Mouse (Mus musculus) embryonic facial prominence, embryonic 14.5 days (tissue): ENCODE measurements around the gene Krcc1. TPM values are rescaled to one million over a fixed set of nuclear protein-coding genes. Genes with fewer than 3 reads are reported as not detected.

Experiments
- ATAC-seq: fragments of 200-750 bp; cut with Nextera tagmentation; 2 replicates; pipeline ENCODE4 v1.8.0; 2017; ENCODE audit warnings: low read depth, moderate number of reproducible peaks, moderate TSS enrichment
- DNase-seq: peaks from one replicate; pipeline ENCODE4 v3.0.0-alpha.2; 2015; ENCODE audit warnings: low spot score
- H3K27ac ChIP-seq: fragments of 300-500 bp; sonication (generic); replicated peaks from 2 replicates; pipeline ENCODE4 v1.5.1; 2014; ENCODE audit warnings: low read depth, mild to moderate bottlenecking, low read length, moderate library complexity
- H3K27me3 ChIP-seq: fragments of 300-500 bp; sonication (generic); replicated peaks from 2 replicates; pipeline ENCODE4 v1.6.1; 2014; ENCODE audit warnings: low read length; ENCODE audit not compliant: control insufficient read depth, insufficient read depth
- H3K36me3 ChIP-seq: fragments of 300-500 bp; sonication (generic); 2 replicates; pipeline ENCODE4 v1.6.1; 2014; ENCODE audit warnings: low read length, mixed read lengths; ENCODE audit not compliant: control insufficient read depth, insufficient read depth
- H3K4me1 ChIP-seq: fragments of 300-500 bp; sonication (generic); 2 replicates; pipeline ENCODE4 v1.6.1; 2014; ENCODE audit warnings: antibody characterized with exemption, low read length; ENCODE audit not compliant: control insufficient read depth, insufficient read depth
- H3K4me2 ChIP-seq: fragments of 300-500 bp; sonication (generic); 2 replicates; pipeline ENCODE4 v1.6.1; 2014; ENCODE audit warnings: low read depth, mild to moderate bottlenecking, low read length, moderate library complexity, mixed read lengths
- H3K4me3 ChIP-seq: fragments of 300-500 bp; sonication (generic); 2 replicates; pipeline ENCODE4 v1.5.1; 2014; ENCODE audit warnings: low read depth, mild to moderate bottlenecking, low read length
- H3K9ac ChIP-seq: fragments of 300-500 bp; sonication (generic); 2 replicates; pipeline ENCODE4 v1.6.1; 2014; ENCODE audit warnings: low read depth, mild to moderate bottlenecking, low read length, moderate library complexity, mixed read lengths
- H3K9me3 ChIP-seq: fragments of 300-500 bp; sonication (generic); 2 replicates; pipeline ENCODE4 v1.6.1; 2016; ENCODE audit warnings: low read length; ENCODE audit not compliant: control insufficient read depth
- WGBS: fragments of 180-500 bp; shearing (Covaris S2); extraction: QIAGEN DNeasy Blood & Tissue Kit; methylation state at CpG from one replicate; pipeline ENCODE4 v1.1.7; 2014; 5-methylcytosine and 5-hydroxymethylcytosine counted together
- polyA plus RNA-seq: library from polyadenylated mRNA; unstranded; fragments of >200 nt; fragmentation: Nextera tagmentation; extraction: Ambion mirVana; gene quantifications from 2 replicates; pipeline ENCODE4 v1.2.1, GENCODE M21; 2014

The Krcc1 gene
- polyA plus RNA-seq, 1 experiment from 2014 or later = 47.5 TPM

GRCm38 (mm10) chr6:71298051-71298450 lies 26.6 kb downstream of the Krcc1 start:
- Histone ChIP-seq H3K4me3 (no peak overlapping the region), H3K36me3 (no peaks in the 10 kb centered on the region), H3K9me3 (no peaks in the 10 kb centered on the region), H3K4me1 (no peaks in the 10 kb centered on the region), H3K9ac (no peak overlapping the region), H3K27ac (no peak overlapping the region), H3K4me2 (no peak overlapping the region), H3K27me3 (no peaks in the 10 kb centered on the region)
- DNase-seq (no peak), ATAC-seq (no peak)
- 64% methylated on average over 2 of the region's 2 CpGs for WGBS

DNA sequence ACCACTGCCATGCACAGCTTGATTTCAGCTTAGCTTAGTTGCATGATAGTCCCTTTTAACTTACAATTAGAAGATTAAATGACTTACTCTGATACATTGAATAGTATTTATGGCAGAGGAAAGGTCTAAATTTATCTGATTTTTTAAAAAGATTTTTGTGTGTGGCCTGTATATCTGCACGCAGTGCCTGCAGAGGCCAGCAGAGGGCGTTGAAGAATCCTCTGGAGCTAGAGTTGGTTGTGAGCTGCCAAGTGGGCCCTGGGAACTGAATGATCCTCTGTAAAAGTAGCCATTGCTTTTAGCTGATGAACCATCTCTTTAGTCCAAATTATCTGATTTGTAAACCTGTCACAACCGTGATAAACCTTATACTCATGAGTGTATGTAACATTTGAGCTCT lies 27.3 kb downstream of the Krcc1 start:
- no peak overlapping the region for H3K4me2 ChIP-seq
- WGBS = 24% methylated on average over 3 of the region's 3 CpGs
- no peak overlapping the region for H3K27ac ChIP-seq
- H3K4me3 ChIP-seq = no peak overlapping the region
- H3K9ac ChIP-seq = no peak overlapping the region
- ATAC-seq (no peak), DNase-seq (no peak)
- H3K9me3 ChIP-seq = no peaks in the 10 kb centered on the region
- no peaks in the 10 kb centered on the region for H3K36me3 ChIP-seq
- H3K27me3 ChIP-seq = no peaks in the 10 kb centered on the region
- H3K4me1 ChIP-seq = no peaks in the 10 kb centered on the region

DNA sequence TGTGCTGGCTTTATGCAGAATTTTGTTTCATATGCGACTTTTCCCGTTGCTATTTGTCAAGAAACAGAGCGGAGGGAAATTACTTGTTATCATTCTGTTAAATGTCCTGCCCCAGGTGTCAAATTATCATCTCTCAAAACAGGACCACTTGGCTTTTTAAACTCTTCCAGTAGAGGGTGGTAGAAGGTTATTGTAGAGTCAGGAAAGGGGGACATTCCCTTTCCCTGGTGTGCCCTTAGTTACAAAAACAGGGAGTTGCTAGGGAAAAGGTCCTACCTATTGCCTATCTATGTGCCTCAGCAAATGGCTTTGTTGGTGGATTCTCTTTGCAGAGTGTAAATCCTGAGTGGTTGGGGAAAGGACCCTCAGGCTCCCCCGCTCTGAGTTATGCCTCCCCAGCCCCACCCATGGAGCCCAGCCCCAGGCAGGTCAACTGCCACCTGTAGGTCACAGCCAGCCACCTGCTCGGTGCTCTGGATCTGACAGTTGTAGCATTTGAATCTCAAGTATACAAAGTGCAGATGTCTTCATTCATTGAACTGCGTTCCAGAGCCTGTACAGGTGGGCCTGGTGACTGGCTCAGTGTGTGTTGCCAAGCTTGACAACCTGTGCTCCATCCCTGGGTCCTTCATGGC lies 30.7 kb downstream of the Krcc1 start:
- no peaks in the 10 kb centered on the region for H3K36me3 ChIP-seq
- no peak overlapping the region for H3K4me3 ChIP-seq
- ATAC-seq (no peak), DNase-seq (no peak)
- H3K9ac ChIP-seq = no peak overlapping the region
- H3K4me1 ChIP-seq = no peaks in the 10 kb centered on the region
- no peaks in the 10 kb centered on the region for H3K27me3 ChIP-seq
- H3K9me3 ChIP-seq = no peaks in the 10 kb centered on the region
- H3K27ac ChIP-seq = no peak overlapping the region
- 59% methylated on average over 6 of the region's 6 CpGs for WGBS
- H3K4me2 ChIP-seq = no peak overlapping the region

GRCm38 (mm10) chr6:71307486-71307885 lies 36.0 kb downstream of the Krcc1 start:
- no peak for ATAC-seq
- H3K4me2 ChIP-seq = no peak overlapping the region
- H3K27me3 ChIP-seq = no peaks in the 10 kb centered on the region
- H3K9me3 ChIP-seq = no peaks in the 10 kb centered on the region
- H3K9ac ChIP-seq = no peak overlapping the region
- WGBS = 87% methylated on average over 8 of the region's 8 CpGs
- H3K4me1 ChIP-seq = no peaks in the 10 kb centered on the region
- H3K27ac ChIP-seq = no peak overlapping the region
- H3K36me3 ChIP-seq = no peaks in the 10 kb centered on the region
- DNase-seq = no peak
- no peak overlapping the region for H3K4me3 ChIP-seq

DNA sequence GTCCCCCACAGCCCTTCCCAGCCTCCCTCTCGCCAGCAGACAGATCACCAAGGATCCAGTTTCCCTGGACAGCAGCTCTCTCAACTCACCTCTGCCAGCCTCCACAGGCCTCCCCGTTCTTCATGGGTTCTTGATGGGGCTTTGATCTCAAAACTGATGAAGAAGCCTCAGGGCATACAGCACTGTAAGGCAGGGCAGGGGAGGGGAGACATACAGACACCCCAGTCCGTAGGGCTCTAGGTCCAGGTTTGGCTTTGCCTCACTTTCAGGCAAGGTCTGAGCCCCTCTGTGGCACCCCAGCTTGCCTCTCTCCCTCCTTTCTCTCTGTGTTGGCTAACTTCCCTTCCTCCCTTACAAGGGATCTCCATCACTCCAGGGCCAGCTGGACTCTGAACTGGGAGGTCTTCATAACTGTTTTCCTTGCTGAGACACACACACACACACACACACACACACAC lies 50.4 kb downstream of the Krcc1 start, which contains the start of gene Smyd1:
Gene Smyd1, minus strand, starts transcription at position 408 of the 458 bp plus-strand sequence.
- no peak within 1 kb of the TSS for H3K27ac ChIP-seq
- no peaks in the 10 kb centered on the region for H3K27me3 ChIP-seq
- DNase-seq = no peak
- H3K4me1 ChIP-seq = no peaks in the 10 kb centered on the region
- no peaks in the 10 kb centered on the region for H3K36me3 ChIP-seq
- no peak within 1 kb of the TSS for H3K9ac ChIP-seq
- no peak within 1 kb of the TSS for H3K4me2 ChIP-seq
- H3K4me3 ChIP-seq = no peak within 1 kb of the TSS
- H3K9me3 ChIP-seq = no peaks in the 10 kb centered on the region
- no peak for ATAC-seq
- 61% methylated on average over 3 of the region's 3 CpGs for WGBS

GRCm38 (mm10) chr6:71322491-71322921 lies 51.0 kb downstream of the Krcc1 start, which contains the start of gene Cd8b1:
TSS of gene Cd8b1 (plus strand) at chr6:71322788.
- Histone ChIP-seq H3K9ac (no peak within 1 kb of the TSS), H3K27me3 (no peaks in the 10 kb centered on the region), H3K4me1 (no peaks in the 10 kb centered on the region), H3K4me2 (no peak within 1 kb of the TSS), H3K27ac (no peak within 1 kb of the TSS), H3K9me3 (no peaks in the 10 kb centered on the region), H3K36me3 (no peaks in the 10 kb centered on the region), H3K4me3 (no peak within 1 kb of the TSS)
- WGBS = 77% methylated on average over 7 of the region's 7 CpGs
- DNase-seq (no peak), ATAC-seq (no peak)

DNA sequence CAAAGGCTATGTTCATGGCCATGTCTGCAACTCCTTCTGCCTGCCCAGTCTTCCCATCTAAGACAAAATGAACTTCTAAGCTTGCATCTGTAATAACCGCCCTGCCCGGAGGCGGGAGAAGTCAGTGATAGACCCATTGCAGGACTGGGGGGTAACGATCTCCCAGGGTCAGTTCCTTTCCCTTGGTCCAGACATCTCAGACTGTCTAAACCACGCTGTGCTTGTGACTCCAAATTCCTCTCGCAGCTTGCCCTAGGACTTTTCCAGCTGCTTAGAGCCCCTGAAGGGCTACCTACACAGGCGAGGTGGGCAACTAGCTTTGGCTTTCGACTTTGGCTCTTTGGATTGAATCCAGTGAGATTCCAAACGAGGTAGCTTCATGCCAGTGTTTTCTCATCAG lies 53.3 kb downstream of the Krcc1 start:
- Histone ChIP-seq H3K36me3 (no peaks in the 10 kb centered on the region), H3K9me3 (no peaks in the 10 kb centered on the region)
- 84% methylated on average over 9 of the region's 9 CpGs for WGBS

GRCm38 (mm10) chr6:71329881-71330280 lies 58.4 kb downstream of the Krcc1 start:
- Histone ChIP-seq H3K9me3 (no peaks in the 10 kb centered on the region), H3K4me1 (no peaks in the 10 kb centered on the region), H3K27me3 (no peaks in the 10 kb centered on the region), H3K36me3 (no peaks in the 10 kb centered on the region), H3K4me2 (no peak overlapping the region), H3K4me3 (no peak overlapping the region), H3K27ac (no peak overlapping the region), H3K9ac (no peak overlapping the region)
- ATAC-seq = no peak
- 81% methylated on average over 6 of the region's 6 CpGs for WGBS
- no peak for DNase-seq

More for the DNA sequence above, 53.3 kb downstream of the Krcc1 start:
- no peak overlapping the region for H3K4me2 ChIP-seq
- no peaks in the 10 kb centered on the region for H3K27me3 ChIP-seq
- H3K4me1 ChIP-seq = no peaks in the 10 kb centered on the region
- ATAC-seq = no peak
- H3K9ac ChIP-seq = no peak overlapping the region
- no peak overlapping the region for H3K4me3 ChIP-seq
- no peak overlapping the region for H3K27ac ChIP-seq
- DNase-seq = no peak

DNA sequence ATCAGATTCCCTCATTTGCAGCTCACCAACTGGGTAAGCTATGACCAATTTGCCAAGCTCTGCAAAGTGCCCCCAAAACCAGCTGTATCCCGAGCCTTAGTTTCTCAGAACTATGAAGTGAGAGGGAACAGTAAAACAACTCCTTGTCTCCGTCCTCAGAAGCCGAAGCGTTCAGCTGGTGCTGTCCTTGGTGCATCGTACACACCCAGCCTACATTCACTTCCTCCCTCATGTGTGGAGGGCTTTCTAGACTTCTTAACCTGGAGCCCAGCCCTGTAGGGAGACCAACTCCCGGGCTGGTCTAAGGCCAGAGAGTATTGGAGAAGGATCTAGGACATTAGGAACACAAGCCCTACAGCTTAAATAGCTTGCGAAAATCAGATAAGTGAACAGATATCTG lies 59.0 kb downstream of the Krcc1 start:
- 84% methylated on average over 7 of the region's 7 CpGs for WGBS
- ATAC-seq = no peak

More for the DNA sequence above, 59.0 kb downstream of the Krcc1 start:
- Histone ChIP-seq H3K36me3 (no peaks in the 10 kb centered on the region), H3K27me3 (no peaks in the 10 kb centered on the region), H3K4me2 (no peak overlapping the region), H3K9me3 (no peaks in the 10 kb centered on the region), H3K27ac (no peak overlapping the region), H3K4me3 (no peak overlapping the region), H3K9ac (no peak overlapping the region), H3K4me1 (no peaks in the 10 kb centered on the region)
- DNase-seq = no peak
